Mouse (Mus musculus) MEL (cell line): ENCODE data around the gene Psmb10. TPM values are rescaled to one million over a fixed set of nuclear protein-coding genes. Genes with fewer than 3 reads are reported as not detected.
A peak's percentile ranks its signal among the peaks of the same experiment; 100 is the strongest.

Source experiments
- DNase-seq: peaks from one replicate; pipeline ENCODE4 v3.0.0; 2011; ENCODE audit warnings: low read depth, low spot score
- H3K27ac ChIP-seq: 2 replicates; pipeline ENCODE4 v1.5.1; 2012; ENCODE audit warnings: low read depth, mild to moderate bottlenecking, control low read depth, low read length, moderate library complexity; ENCODE audit not compliant: control insufficient read depth
- H3K27me3 ChIP-seq, 2 experiments: fragments of 150-350 bp in 1 of 2; sonication (generic) in 1 of 2; 2 replicates each; pipeline ENCODE4 v1.6.1; 2012; ENCODE audit warnings: low read length in 2 of 2, mild to moderate bottlenecking in 2 of 2, improper control_type of control experiment in 1 of 2, moderate library complexity in 1 of 2; ENCODE audit not compliant: insufficient read depth in 2 of 2, control insufficient read depth in 1 of 2
- H3K36me3 ChIP-seq, 2 experiments: 2 replicates each; pipeline ENCODE4 v1.6.1; 2012 to 2014; ENCODE audit warnings: low read length in 2 of 2, improper control_type of control experiment in 1 of 2, inconsistent platforms in 1 of 2, mild to moderate bottlenecking in 1 of 2; ENCODE audit not compliant: insufficient read depth in 2 of 2, control insufficient read depth in 1 of 2
- H3K4me1 ChIP-seq, 2 experiments: fragments of 150-350 bp in 1 of 2; sonication (generic) in 1 of 2; 2 replicates each; pipeline ENCODE4 v1.6.1; 2012; ENCODE audit warnings: low read length in 2 of 2, improper control_type of control experiment in 1 of 2, mild to moderate bottlenecking in 1 of 2; ENCODE audit not compliant: insufficient read depth in 2 of 2, control insufficient read depth in 1 of 2
- H3K4me3 ChIP-seq, 2 experiments: fragments of 150-350 bp in 1 of 2; sonication (generic) in 1 of 2; 2 replicates each; pipeline ENCODE4 v1.5.1; 2012; ENCODE audit warnings: low read depth in 2 of 2, low read length in 2 of 2, mild to moderate bottlenecking in 2 of 2, moderate library complexity in 2 of 2, control low read depth in 1 of 2, improper control_type of control experiment in 1 of 2; ENCODE audit not compliant: control insufficient read depth in 1 of 2, insufficient read depth in 1 of 2
- H3K79me2 ChIP-seq: 2 replicates; pipeline ENCODE4 v1.6.1; 2012; ENCODE audit warnings: mild to moderate bottlenecking, low read length, moderate library complexity; ENCODE audit not compliant: control insufficient read depth, poor library complexity, insufficient read depth
- H3K9ac ChIP-seq: 2 replicates; pipeline ENCODE4 v1.6.1; 2012; ENCODE audit warnings: low read depth, mild to moderate bottlenecking, control low read depth, low read length, moderate library complexity; ENCODE audit not compliant: control insufficient read depth, poor library complexity, severe bottlenecking
- H3K9me3 ChIP-seq: fragments of 150-350 bp; sonication (generic); replicated peaks from 2 replicates; pipeline ENCODE4 v1.6.1; 2012; ENCODE audit warnings: mild to moderate bottlenecking, low read length, improper control_type of control experiment, moderate library complexity; ENCODE audit not compliant: insufficient read depth
- CHD1 ChIP-seq: IDR thresholded peaks from 2 replicates; pipeline ENCODE4 v1.6.1; 2012; ENCODE audit warnings: low read depth, mild to moderate bottlenecking, inconsistent platforms, low read length, improper control_type of control experiment
- CTCF ChIP-seq, 3 experiments: IDR thresholded peaks in 2 of 3; conservative IDR thresholded peaks in 1 of 3; 2 replicates each; pipeline ENCODE4 v1.5.1; 2011 to 2012; ENCODE audit warnings: low read length in 3 of 3, low read depth in 2 of 3, mild to moderate bottlenecking in 2 of 3, improper control_type of control experiment in 1 of 3, inconsistent platforms in 1 of 3, mixed read lengths in 1 of 3, moderate library complexity in 1 of 3; ENCODE audit not compliant: control insufficient read depth in 1 of 3, insufficient read depth in 1 of 3, poor library complexity in 1 of 3, severe bottlenecking in 1 of 3
- EP300 ChIP-seq, 2 experiments: IDR thresholded peaks; 2 replicates each; pipeline ENCODE4 v1.6.1; 2011; ENCODE audit warnings: improper control_type of control experiment in 2 of 2, low read length in 2 of 2, low read depth in 1 of 2, mild to moderate bottlenecking in 1 of 2
- ETS1 ChIP-seq: IDR thresholded peaks from 2 replicates; pipeline ENCODE4 v1.6.1; 2012; ENCODE audit warnings: low read depth, mild to moderate bottlenecking, inconsistent platforms, low read length, improper control_type of control experiment, moderate library complexity
- GATA1 ChIP-seq: IDR thresholded peaks from 2 replicates; pipeline ENCODE4 v1.6.1; 2011; ENCODE audit warnings: low read depth, low read length, improper control_type of control experiment
- HCFC1 ChIP-seq: IDR thresholded peaks from 2 replicates; pipeline ENCODE4 v1.6.1; 2012; ENCODE audit warnings: low read depth, mild to moderate bottlenecking, inconsistent platforms, low read length, improper control_type of control experiment, moderate library complexity
- MAFK ChIP-seq: IDR thresholded peaks from 2 replicates; pipeline ENCODE4 v1.6.1; 2011; ENCODE audit warnings: low read depth, mild to moderate bottlenecking, low read length, improper control_type of control experiment, borderline replicate concordance
- MAX ChIP-seq: IDR thresholded peaks from 2 replicates; pipeline ENCODE4 v1.6.1; 2011; ENCODE audit warnings: low read length, improper control_type of control experiment
- MEF2A ChIP-seq: IDR thresholded peaks from 2 replicates; pipeline ENCODE4 v1.6.1; 2014; ENCODE audit warnings: low read depth, mild to moderate bottlenecking, inconsistent platforms, low read length, improper control_type of control experiment; ENCODE audit not compliant: poor library complexity, insufficient replicate concordance, severe bottlenecking; ENCODE audit errors: extremely low read depth
- MXI1 ChIP-seq: IDR thresholded peaks from 2 replicates; pipeline ENCODE4 v1.6.1; 2011; ENCODE audit warnings: mild to moderate bottlenecking, low read depth, low read length, improper control_type of control experiment
- MYC ChIP-seq: IDR thresholded peaks from 2 replicates; pipeline ENCODE4 v1.6.1; 2011; ENCODE audit warnings: low read depth, mild to moderate bottlenecking, low read length, improper control_type of control experiment, moderate library complexity
- NELFE ChIP-seq: IDR thresholded peaks from 2 replicates; pipeline ENCODE4 v1.6.1; 2011; ENCODE audit warnings: low read depth, low read length, improper control_type of control experiment
- NRF1 ChIP-seq: IDR thresholded peaks from 2 replicates; pipeline ENCODE4 v1.6.1; 2014; ENCODE audit warnings: low read depth, mild to moderate bottlenecking, inconsistent platforms, low read length, improper control_type of control experiment, moderate library complexity; ENCODE audit not compliant: poor library complexity, insufficient read depth, severe bottlenecking
- RAD21 ChIP-seq: IDR thresholded peaks from 2 replicates; pipeline ENCODE4 v1.6.1; 2011; ENCODE audit warnings: mild to moderate bottlenecking, low read depth, low read length, improper control_type of control experiment
- RCOR1 ChIP-seq: IDR thresholded peaks from 2 replicates; pipeline ENCODE4 v1.6.1; 2012; ENCODE audit warnings: low read depth, mild to moderate bottlenecking, inconsistent platforms, low read length, improper control_type of control experiment
- SIN3A ChIP-seq: IDR thresholded peaks from 2 replicates; pipeline ENCODE4 v1.6.1; 2012; ENCODE audit warnings: low read length, improper control_type of control experiment, inconsistent platforms
- SMC3 ChIP-seq: IDR thresholded peaks from 2 replicates; pipeline ENCODE4 v1.6.1; 2011; ENCODE audit warnings: low read depth, low read length, improper control_type of control experiment
- TBP ChIP-seq: IDR thresholded peaks from 2 replicates; pipeline ENCODE4 v1.8.0; 2011; ENCODE audit warnings: low read depth, low read length, improper control_type of control experiment
- TCF12 ChIP-seq: IDR thresholded peaks from 2 replicates; pipeline ENCODE4 v1.6.1; 2014; ENCODE audit warnings: low read depth, mild to moderate bottlenecking, inconsistent platforms, low read length, improper control_type of control experiment, moderate library complexity
- USF1 ChIP-seq: IDR thresholded peaks from 2 replicates; pipeline ENCODE4 v1.6.1; 2014; ENCODE audit warnings: low read depth, mild to moderate bottlenecking, inconsistent platforms, low read length, improper control_type of control experiment, moderate library complexity
- USF2 ChIP-seq, 2 experiments: IDR thresholded peaks; 2 replicates each; pipeline ENCODE4 v1.6.1; 2011 to 2012; ENCODE audit warnings: improper control_type of control experiment in 2 of 2, low read length in 2 of 2, borderline replicate concordance in 1 of 2, inconsistent platforms in 1 of 2, low read depth in 1 of 2, mild to moderate bottlenecking in 1 of 2; ENCODE audit not compliant: insufficient read depth in 1 of 2
- ZC3H11A ChIP-seq: IDR thresholded peaks from 2 replicates; pipeline ENCODE4 v1.6.1; 2012; ENCODE audit warnings: low read depth, mild to moderate bottlenecking, inconsistent platforms, low read length, improper control_type of control experiment
- ZKSCAN1 ChIP-seq: IDR thresholded peaks from 2 replicates; pipeline ENCODE4 v1.6.1; 2012; ENCODE audit warnings: low read depth, mild to moderate bottlenecking, inconsistent platforms, low read length, improper control_type of control experiment, moderate library complexity
- polyA plus RNA-seq, 2 experiments: library from polyadenylated mRNA; stranded (reverse) in 1 of 2; unstranded in 1 of 2; fragments of >175 nt in 1 of 2; fragments of >200 nt in 1 of 2; gene quantifications; 2 replicates each; pipeline versions ENCODE4 v1.2.1 to v1.2.4; 2012; ENCODE audit warnings: low replicate concordance in 2 of 2, low read depth in 1 of 2; ENCODE audit not compliant: insufficient read length in 2 of 2, insufficient read depth in 1 of 2, missing spikeins in 1 of 2
- total RNA-seq: library from RNA; depleted of rRNA; stranded (reverse); fragments of 300-350 nt; gene quantifications from 2 replicates; pipeline ENCODE4 v1.2.3, GENCODE M21; 2012; rRNA removed

The Psmb10 gene
- total RNA-seq (228 and 275 TPM in 2 replicates), polyA plus RNA-seq (100 to 1,000 TPM in 1 of 2 experiments, not detected in 1; 193 TPM)

DNA sequence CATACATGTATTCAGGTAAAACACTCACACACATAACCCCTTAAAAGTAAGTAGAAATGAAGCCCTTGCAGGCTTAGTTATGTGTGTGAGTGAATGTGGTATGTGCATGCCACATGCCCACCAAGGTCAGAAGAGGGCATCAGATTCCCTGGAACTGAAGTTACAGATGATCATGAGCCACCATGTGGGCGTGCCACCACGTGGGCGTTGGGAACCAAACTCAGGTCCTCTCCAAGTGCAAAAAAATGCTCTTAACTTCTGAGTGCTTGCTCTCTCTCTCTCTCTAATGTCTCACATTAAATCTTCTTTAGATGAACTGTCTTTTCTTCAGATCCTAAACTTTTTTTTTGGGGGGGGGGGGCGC lies at the start of gene Psmb10:
Gene Psmb10, minus strand, starts transcription at position 139 of the 364 bp plus-strand sequence.
- H3K9ac ChIP-seq = peak within 1 kb of the TSS; percentile 91
- DNase-seq = peak; percentile 79
- no peaks in the 10 kb centered on the region for H3K9me3 ChIP-seq
- H3K4me3 ChIP-seq = peak within 1 kb of the TSS; percentile 67 to 85
- H3K27me3 ChIP-seq = no peaks in the 10 kb centered on the region
- peaks cover 10% of the 10 kb centered on the region for H3K79me2 ChIP-seq
- H3K27ac ChIP-seq = peak within 1 kb of the TSS; percentile 85
- peaks cover 4 to 14% of the 10 kb centered on the region in 2 experiments; a peak in 3 of 4 replicates for H3K4me1 ChIP-seq
- TF ChIP-seq ZC3H11A = no peak
- peak; percentile 2; the same call in 1 of the 2 replicates for TF ChIP-seq HCFC1
- TF ChIP-seq MAFK = no peak
- TF ChIP-seq TCF12 = no peak
- peak; percentile 74 for TF ChIP-seq USF1
- peak; percentile 1; the same call in 1 of the 2 replicates for TF ChIP-seq SMC3
- TF ChIP-seq NRF1 = no peak
- peak in 1 of 3 experiments; percentile 8; a peak in 1 of 6 replicates for TF ChIP-seq CTCF (IDR thresholded peaks at IDR 0.05 in 2 of 3, conservative IDR thresholded peaks at IDR 0.05 in 1 of 3; ENCODE audit: control insufficient read depth in 1 of 3, insufficient read depth in 1 of 3, low read depth in 2 of 3, low read length in 3 of 3, poor library complexity in 1 of 3, severe bottlenecking in 1 of 3)
- TF ChIP-seq MEF2A = no peak
- no peak for TF ChIP-seq RAD21
- TF ChIP-seq CHD1 = no peak
- TF ChIP-seq MAX = peak; percentile 94
- peak; percentile 100 for TF ChIP-seq MXI1
- TF ChIP-seq EP300 (IDR thresholded peaks at IDR 0.05; ENCODE audit: low read depth in 1 of 2, low read length in 2 of 2) = no peak
- TF ChIP-seq ZKSCAN1 = no peak
- TF ChIP-seq SIN3A = peak; percentile 95
- TF ChIP-seq MYC = peak; percentile 99
- TF ChIP-seq GATA1 = no peak
- TF ChIP-seq RCOR1 = no peak
- TF ChIP-seq ETS1 = peak; percentile 72; the same call in 1 of the 2 replicates
- TF ChIP-seq NELFE = no peak; the same call in 1 of the 2 replicates
- no peak for TF ChIP-seq TBP
- 0 out of 4 replicates have a peak, but pooled peaks of 1 of the 2 experiments have one; percentile 11 for TF ChIP-seq USF2 (IDR thresholded peaks at IDR 0.05; ENCODE audit: borderline replicate concordance in 1 of 2, insufficient read depth in 1 of 2, low read depth in 1 of 2, low read length in 2 of 2)
- H3K36me3 ChIP-seq = peaks cover 0 to 13% of the 10 kb centered on the region in 2 experiments; a peak in 2 of 4 replicates
